Mouse (Mus musculus) heart, embryonic 12.5 days (tissue): ENCODE results near the gene Nbea. TPM values are rescaled to one million over a fixed set of nuclear protein-coding genes. Genes with fewer than 3 reads are reported as not detected.
"Not testable (repeated sequence)": the region's sequence is repeated elsewhere in the genome, so short reads cannot be mapped to it uniquely, and the experiment has no call there.

ENCODE experiments used
- ATAC-seq: fragments of 200-750 bp; cut with Nextera tagmentation; 2 replicates; pipeline ENCODE4 v1.8.0; 2017; ENCODE audit warnings: moderate TSS enrichment, moderate library complexity; ENCODE audit not compliant: insufficient number of reproducible peaks, low FRiP score
- H3K27ac ChIP-seq: fragments of 300-500 bp; sonication (generic); 2 replicates; pipeline ENCODE4 v1.5.1; 2016; ENCODE audit warnings: mild to moderate bottlenecking, moderate library complexity; ENCODE audit not compliant: poor library complexity, severe bottlenecking
- H3K27me3 ChIP-seq: fragments of 300-500 bp; sonication (generic); replicated peaks from 2 replicates; pipeline ENCODE4 v1.6.1; 2016; ENCODE audit warnings: mild to moderate bottlenecking, moderate library complexity
- H3K36me3 ChIP-seq: fragments of 300-500 bp; sonication (generic); 2 replicates; pipeline ENCODE4 v1.6.1; 2016; ENCODE audit warnings: mild to moderate bottlenecking, moderate library complexity
- H3K4me1 ChIP-seq: fragments of 300-500 bp; sonication (generic); replicated peaks from 2 replicates; pipeline ENCODE4 v1.6.1; 2016; ENCODE audit warnings: mild to moderate bottlenecking
- H3K4me2 ChIP-seq: fragments of 300-500 bp; sonication (generic); 2 replicates; pipeline ENCODE4 v1.6.1; 2016; ENCODE audit warnings: mild to moderate bottlenecking, moderate library complexity
- H3K4me3 ChIP-seq: fragments of 300-500 bp; sonication (generic); 2 replicates; pipeline ENCODE4 v1.5.1; 2016; ENCODE audit warnings: mild to moderate bottlenecking
- H3K9ac ChIP-seq: fragments of 300-500 bp; sonication (generic); 2 replicates; pipeline ENCODE4 v1.6.1; 2016; ENCODE audit warnings: mild to moderate bottlenecking, moderate library complexity
- H3K9me3 ChIP-seq: fragments of 300-500 bp; sonication (generic); replicated peaks from 2 replicates; pipeline ENCODE4 v1.6.1; 2016; ENCODE audit warnings: mild to moderate bottlenecking, moderate library complexity
- WGBS: fragments of 180-500 bp; shearing (Covaris S2); methylation state at CpG from one replicate; pipeline ENCODE4 v1.1.7; 2016; 5-methylcytosine and 5-hydroxymethylcytosine counted together
- polyA plus RNA-seq: library from polyadenylated mRNA; unstranded; fragments of >200 nt; fragmentation: Nextera tagmentation; extraction: Ambion mirVana; gene quantifications from 2 replicates; pipeline ENCODE4 v1.2.1, GENCODE M21; 2016

Gene Nbea
- polyA plus RNA-seq, 1 experiment from 2014 or later, result 10.8 TPM

DNA sequence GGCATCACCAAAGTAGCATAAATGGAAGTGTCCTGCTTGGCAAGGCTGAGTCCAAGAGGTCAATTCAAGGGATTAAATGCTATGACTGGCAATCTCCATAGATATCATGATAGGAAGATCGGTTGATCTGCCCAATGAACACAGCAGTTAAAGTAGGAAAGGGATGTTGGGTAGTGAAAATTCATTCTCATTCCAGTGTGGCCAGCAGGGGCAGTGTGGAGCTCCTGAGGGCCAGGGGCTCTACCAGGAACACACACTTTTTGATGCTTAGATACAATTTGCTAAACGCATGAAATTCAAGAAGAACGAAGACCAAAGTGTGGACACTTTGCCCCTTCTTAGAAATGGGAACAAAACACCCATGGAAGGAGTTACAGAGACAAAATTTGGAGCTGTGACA, 561.5 kb downstream of the Nbea start:
- H3K4me2 ChIP-seq, H3K27ac ChIP-seq, H3K4me3 ChIP-seq, H3K9me3 ChIP-seq, ATAC-seq, H3K9ac ChIP-seq, H3K27me3 ChIP-seq, H3K36me3 ChIP-seq, H3K4me1 ChIP-seq: not testable (repeated sequence)
- WGBS, result 83% methylated on average over 3 of the region's 3 CpGs

DNA sequence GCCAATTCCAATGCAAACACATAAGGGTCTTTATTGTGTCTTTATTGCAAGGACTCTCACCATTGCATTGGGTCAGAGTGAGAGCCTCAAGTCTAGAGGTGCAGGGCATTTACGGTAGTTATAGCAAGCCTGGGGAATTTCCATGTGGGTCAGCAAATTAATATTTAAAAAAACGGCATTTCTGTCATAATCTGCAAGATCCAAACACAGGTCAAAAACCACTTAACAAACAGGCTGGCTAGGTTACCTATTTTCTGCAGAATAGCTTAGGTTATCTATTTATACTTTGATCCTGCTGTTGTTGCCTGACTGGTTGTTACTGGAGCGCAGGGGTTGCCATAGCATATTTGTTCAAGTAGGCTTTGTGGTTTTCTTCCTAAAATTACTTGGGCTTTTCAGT, 565.1 kb downstream of the Nbea start:
- no peaks in the 10 kb centered on the region for H3K36me3 ChIP-seq
- H3K4me1 ChIP-seq, result no peaks in the 10 kb centered on the region
- no peaks in the 10 kb centered on the region for H3K27me3 ChIP-seq
- H3K9me3 ChIP-seq, result no peaks in the 10 kb centered on the region
- no peak overlapping the region for H3K9ac ChIP-seq
- no peak overlapping the region for H3K27ac ChIP-seq
- WGBS, result 78% methylated on average over 3 of the region's 3 CpGs
- no peak overlapping the region for H3K4me3 ChIP-seq
- no peak for ATAC-seq
- H3K4me2 ChIP-seq, result no peak overlapping the region

DNA sequence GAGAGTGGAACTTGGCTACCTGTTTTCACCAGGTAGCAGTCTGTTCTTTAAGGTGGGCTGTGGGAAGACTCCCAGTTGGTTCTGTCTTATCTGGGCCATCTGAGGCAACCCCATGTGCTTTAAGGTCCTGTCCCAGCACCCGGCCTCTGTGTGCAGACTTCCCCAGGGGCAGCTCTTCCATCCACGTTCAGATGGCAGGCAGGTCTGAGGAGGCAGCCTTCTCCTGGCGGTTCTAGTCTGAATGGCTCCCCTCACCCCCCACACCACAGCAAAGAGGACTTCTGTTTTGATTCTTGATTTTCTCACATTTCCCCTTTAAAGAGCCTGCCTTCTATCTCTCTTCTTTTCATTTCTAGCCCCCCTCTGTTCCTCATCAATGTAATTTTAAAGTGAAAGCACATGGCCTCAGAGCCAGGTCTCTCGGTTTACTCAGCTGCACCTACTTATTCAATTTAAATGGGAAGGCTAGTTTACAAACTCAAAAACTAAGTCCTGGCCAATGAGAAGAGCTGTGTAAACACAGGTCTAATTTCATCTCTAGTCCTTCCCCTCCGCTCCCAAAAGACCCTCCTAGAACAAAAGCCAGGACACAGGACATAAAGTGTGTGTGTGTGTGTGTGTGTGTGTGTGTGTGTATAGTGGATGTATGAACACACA, 570.9 kb downstream of the Nbea start:
- Histone ChIP-seq H3K4me2 (no peak overlapping the region), H3K4me1 (no peaks in the 10 kb centered on the region), H3K9ac (no peak overlapping the region), H3K27ac (no peak overlapping the region), H3K4me3 (no peak overlapping the region), H3K27me3 (no peaks in the 10 kb centered on the region), H3K36me3 (no peaks in the 10 kb centered on the region), H3K9me3 (no peaks in the 10 kb centered on the region)
- ATAC-seq, result no peak
- WGBS, result 61% methylated on average over 5 of the region's 5 CpGs

DNA sequence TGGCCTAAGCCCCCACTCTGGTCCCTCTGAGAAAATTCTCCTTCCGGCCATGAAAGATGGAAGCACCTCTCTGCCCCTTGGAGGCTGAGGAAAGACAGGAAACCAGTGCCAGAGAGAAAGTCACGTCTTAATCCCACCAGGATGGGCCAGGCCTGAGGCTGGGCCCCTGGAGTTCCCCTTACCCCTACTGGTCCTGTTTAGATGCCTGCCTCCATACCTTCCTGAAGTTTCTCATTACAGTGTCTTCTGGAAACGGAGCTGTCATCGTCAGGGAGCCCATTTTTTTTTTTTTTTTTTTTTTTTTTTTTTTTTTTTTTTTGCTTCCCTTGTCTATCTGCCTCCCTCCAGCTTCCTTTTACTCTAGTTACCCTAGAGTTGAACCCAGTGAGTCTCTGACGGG, 571.5 kb downstream of the Nbea start:
- no peak overlapping the region for H3K9ac ChIP-seq
- H3K4me3 ChIP-seq, result no peak overlapping the region
- H3K4me2 ChIP-seq, result no peak overlapping the region
- no peak for ATAC-seq
- H3K9me3 ChIP-seq, result no peaks in the 10 kb centered on the region
- H3K27ac ChIP-seq, result no peak overlapping the region
- H3K4me1 ChIP-seq, result no peaks in the 10 kb centered on the region
- no peaks in the 10 kb centered on the region for H3K27me3 ChIP-seq
- WGBS, result 61% methylated on average over 5 of the region's 5 CpGs
- H3K36me3 ChIP-seq, result no peaks in the 10 kb centered on the region

DNA sequence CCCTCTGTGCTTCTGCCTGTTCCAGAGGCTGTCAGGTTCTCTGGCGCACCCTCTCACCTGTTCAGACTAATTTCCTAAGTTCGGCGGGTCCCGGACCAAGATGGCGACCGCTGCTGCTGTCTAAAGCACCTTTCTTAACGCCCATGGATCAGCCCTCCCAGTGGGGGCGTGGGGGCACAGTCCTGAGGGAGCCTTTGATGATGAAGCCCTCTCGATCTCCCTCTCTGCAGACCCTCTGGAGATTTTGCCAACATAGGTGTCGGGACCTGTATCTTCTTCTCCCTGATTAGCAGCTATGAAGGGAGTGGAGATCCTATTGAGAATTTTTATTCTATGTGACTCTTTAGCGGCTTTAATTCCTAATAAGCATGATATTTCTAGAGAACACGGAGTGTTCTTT, 573.3 kb downstream of the Nbea start:
- Histone ChIP-seq H3K27me3 (no peaks in the 10 kb centered on the region), H3K36me3 (no peaks in the 10 kb centered on the region), H3K27ac (no peak overlapping the region), H3K9ac (no peak overlapping the region), H3K4me3 (no peak overlapping the region), H3K9me3 (no peaks in the 10 kb centered on the region), H3K4me2 (no peak overlapping the region), H3K4me1 (no peaks in the 10 kb centered on the region)
- 86% methylated on average over 12 of the region's 12 CpGs for WGBS
- no peak for ATAC-seq

DNA sequence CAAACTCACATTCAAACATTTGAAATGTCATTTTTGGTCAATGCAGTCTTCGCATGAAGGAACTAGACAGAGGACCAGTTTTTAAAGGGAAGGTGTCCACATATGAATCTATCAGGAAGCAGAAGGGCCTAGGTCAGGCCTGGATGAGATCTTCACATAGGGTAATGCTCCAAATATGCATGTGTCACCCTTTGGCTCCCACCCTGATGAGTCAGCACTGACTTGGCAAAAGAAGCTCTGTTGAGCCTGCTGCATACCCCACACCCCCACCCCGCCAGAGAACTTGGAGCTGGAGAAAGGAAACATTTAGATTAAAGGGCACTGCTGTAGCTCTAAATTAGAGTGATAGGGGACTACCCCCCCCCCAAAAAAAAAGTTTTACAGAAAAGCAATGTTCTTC, 583.2 kb downstream of the Nbea start:
- no peak overlapping the region for H3K4me3 ChIP-seq
- no peak overlapping the region for H3K9ac ChIP-seq
- H3K27ac ChIP-seq, result no peak overlapping the region
- no peak overlapping the region for H3K4me2 ChIP-seq
- 0 out of 2 replicates have a peak, but pooled peaks cover 3% of the 10 kb centered on the region for H3K4me1 ChIP-seq
- H3K9me3 ChIP-seq, result no peaks in the 10 kb centered on the region
- H3K36me3 ChIP-seq, result no peaks in the 10 kb centered on the region
- H3K27me3 ChIP-seq, result no peaks in the 10 kb centered on the region
- peak; percentile 77 for ATAC-seq
- WGBS, result 52% methylated on average over 2 of the region's 2 CpGs

DNA sequence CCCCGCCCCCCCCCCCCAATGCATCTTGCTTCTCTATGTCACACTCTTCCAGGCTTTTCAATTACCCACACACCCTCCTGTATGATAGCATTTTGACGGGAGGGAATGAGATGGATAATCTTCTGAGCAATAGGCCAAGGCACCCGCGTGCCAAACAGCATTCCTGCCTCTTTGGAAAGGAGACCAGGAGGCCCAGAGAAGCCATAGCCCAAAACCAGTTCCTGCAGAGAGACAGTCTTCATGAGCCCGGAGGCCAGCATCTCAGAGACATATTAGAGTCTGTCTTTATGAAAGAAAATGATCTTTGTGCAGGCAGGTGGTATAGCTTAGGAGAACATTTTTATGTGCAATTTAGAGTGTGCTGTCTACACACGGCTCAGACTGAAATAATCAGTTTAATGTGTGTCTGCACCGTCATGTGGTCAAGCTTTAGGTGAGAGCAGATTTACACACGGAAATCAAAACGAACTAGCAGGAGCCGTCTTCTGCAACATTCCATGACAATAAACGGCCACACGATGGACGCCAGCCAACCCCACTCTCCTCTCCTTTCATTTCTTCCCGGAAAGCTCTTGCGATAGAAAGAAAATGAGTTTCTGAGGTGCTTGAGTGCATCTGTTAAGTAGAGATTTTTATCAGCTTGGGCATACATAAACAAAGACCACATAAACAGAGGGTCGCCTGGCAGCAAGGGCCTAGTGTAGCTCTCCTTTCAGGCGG, 584.0 kb downstream of the Nbea start:
- Histone ChIP-seq H3K27ac (no peak overlapping the region), H3K36me3 (no peaks in the 10 kb centered on the region), H3K4me2 (no peak overlapping the region), H3K4me1 (0 out of 2 replicates have a peak, but pooled peaks cover 3% of the 10 kb centered on the region), H3K9me3 (no peaks in the 10 kb centered on the region), H3K27me3 (no peaks in the 10 kb centered on the region), H3K9ac (no peak overlapping the region), H3K4me3 (no peak overlapping the region)
- WGBS, result 70% methylated on average over 17 of the region's 17 CpGs
- ATAC-seq, result no peak

DNA sequence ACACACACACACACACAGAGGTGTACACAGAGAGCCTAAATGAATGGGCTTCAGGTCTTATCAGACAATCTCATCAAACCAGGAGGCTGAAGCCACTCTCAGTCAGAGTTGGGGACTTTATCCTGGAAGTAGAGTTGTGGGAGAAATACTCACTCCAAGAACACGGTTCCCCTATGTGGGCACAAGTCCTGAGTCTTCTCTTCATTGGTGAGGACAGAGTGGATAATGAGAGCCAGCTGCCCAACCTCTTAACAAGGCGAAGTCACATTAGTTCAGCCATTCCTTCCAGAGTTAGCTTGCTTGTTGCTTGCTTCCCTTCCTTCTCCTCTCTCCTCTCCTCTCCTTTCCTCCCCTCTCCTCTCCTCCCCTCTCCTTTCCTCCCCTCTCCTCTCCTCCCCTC, 584.8 kb downstream of the Nbea start:
- WGBS, result 61% methylated on average over 2 of the region's 2 CpGs
- Histone ChIP-seq H3K4me2 (no peak overlapping the region), H3K4me3 (no peak overlapping the region), H3K9ac (no peak overlapping the region), H3K4me1 (0 out of 2 replicates have a peak, but pooled peaks cover 3% of the 10 kb centered on the region), H3K27me3 (no peaks in the 10 kb centered on the region), H3K36me3 (no peaks in the 10 kb centered on the region), H3K9me3 (no peaks in the 10 kb centered on the region), H3K27ac (no peak overlapping the region)
- no peak for ATAC-seq

DNA sequence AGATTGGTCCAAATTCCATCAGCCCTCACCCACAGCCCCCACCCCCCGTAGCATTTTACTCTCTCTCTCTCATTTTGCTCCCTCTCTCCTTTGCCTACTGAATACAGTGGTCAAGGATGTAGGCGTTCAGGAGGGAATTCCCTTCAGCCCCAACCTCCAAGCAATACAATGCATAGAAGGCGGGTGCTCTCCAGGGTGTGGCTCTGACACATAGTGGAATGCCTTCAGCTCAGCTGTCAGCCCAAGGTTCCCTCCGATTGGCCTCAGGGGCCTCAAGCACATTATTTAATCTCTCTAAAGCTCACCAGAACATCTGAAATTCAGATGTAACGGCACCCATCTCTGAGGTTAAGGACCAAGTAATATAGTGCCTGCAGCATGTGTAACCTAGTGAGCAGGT, 590.2 kb downstream of the Nbea start:
- WGBS, result 67% methylated on average over 5 of the region's 5 CpGs
- ATAC-seq, result no peak
- H3K27ac ChIP-seq, result no peak overlapping the region

DNA sequence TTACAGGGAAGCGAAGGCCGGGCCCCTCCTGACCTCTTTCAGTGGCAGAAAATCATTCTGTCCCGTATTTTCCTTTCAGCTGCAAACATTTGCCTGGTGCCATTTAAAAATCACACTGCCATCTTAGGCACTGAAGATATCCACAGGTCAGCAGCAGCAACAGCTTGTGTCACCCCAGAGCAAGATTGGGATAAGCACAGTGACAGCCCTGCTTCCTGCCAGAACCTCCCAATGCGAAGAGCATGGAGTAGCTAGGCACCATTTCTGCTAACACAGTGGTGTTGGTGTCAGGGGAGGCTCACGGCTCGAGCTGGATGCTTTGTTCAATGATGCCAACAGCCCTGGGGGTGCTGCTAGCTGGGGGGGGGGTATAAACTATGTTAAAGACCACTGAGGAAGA, 592.8 kb downstream of the Nbea start:
- Histone ChIP-seq H3K9ac (no peak overlapping the region), H3K4me2 (no peak overlapping the region), H3K9me3 (no peaks in the 10 kb centered on the region), H3K27me3 (no peaks in the 10 kb centered on the region), H3K36me3 (no peaks in the 10 kb centered on the region), H3K4me1 (peaks cover 8% of the 10 kb centered on the region; the same call in 1 of the 2 replicates), H3K27ac (no peak overlapping the region), H3K4me3 (no peak overlapping the region)
- 66% methylated on average over 6 of the region's 6 CpGs for WGBS
- ATAC-seq, result no peak

More for the DNA sequence above, 590.2 kb downstream of the Nbea start:
- Histone ChIP-seq H3K27me3 (no peaks in the 10 kb centered on the region), H3K4me3 (no peak overlapping the region), H3K9ac (no peak overlapping the region), H3K36me3 (no peaks in the 10 kb centered on the region), H3K4me2 (no peak overlapping the region), H3K9me3 (no peaks in the 10 kb centered on the region), H3K4me1 (peaks cover 2% of the 10 kb centered on the region; the same call in 1 of the 2 replicates)

DNA sequence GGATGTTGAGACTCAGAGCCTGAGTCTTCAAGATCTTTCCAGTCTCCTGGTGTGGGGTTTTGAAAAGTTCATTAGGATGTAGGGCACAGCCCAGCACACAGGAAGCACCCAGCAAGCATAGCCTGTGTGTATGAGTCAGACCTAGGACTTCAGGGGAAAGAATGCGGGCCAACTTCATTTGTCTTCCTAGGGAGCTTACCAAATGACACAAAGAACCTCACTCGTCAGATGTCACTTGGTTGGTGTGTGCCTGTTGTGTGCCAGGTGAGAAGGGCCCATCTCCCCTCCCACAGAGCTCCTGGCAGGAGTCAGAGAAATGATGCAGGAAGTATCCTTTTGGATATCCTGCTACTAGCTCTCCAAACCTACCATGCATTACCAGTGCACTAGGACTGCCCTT, 593.2 kb downstream of the Nbea start:
- H3K4me2 ChIP-seq, result no peak overlapping the region
- no peak overlapping the region for H3K9ac ChIP-seq
- 48% methylated on average over 2 of the region's 2 CpGs for WGBS
- H3K36me3 ChIP-seq, result no peaks in the 10 kb centered on the region
- no peaks in the 10 kb centered on the region for H3K9me3 ChIP-seq
- H3K27ac ChIP-seq, result no peak overlapping the region
- H3K4me3 ChIP-seq, result no peak overlapping the region
- H3K27me3 ChIP-seq, result no peaks in the 10 kb centered on the region
- peaks cover 8% of the 10 kb centered on the region; the same call in 1 of the 2 replicates for H3K4me1 ChIP-seq
- ATAC-seq, result no peak
